Mouse (Mus musculus) layer of hippocampus, adult 9-10 months (tissue): Measurements from ENCODE around the gene Cd7.
A peak's percentile ranks its signal among the peaks of the same experiment; 100 is the strongest.

Experiments
- DNase-seq: peaks from one replicate; pipeline ENCODE4 v3.0.0; 2022; ENCODE audit warnings: low spot score

Gene Cd7

GRCm38 (mm10) chr11:120990951-120991526 is 48.2 kb downstream of the Cd7 start, which contains the start of gene Csnk1d:
Gene Csnk1d, minus strand, starts transcription at chr11:120991330.
- DNase-seq, result peak; percentile 97

GRCm38 (mm10) chr11:120990126-120990781 is 49.0 kb downstream of the Cd7 start:
- no peak for DNase-seq

GRCm38 (mm10) chr11:120989523-120989922 is 49.7 kb downstream of the Cd7 start:
- DNase-seq, result no peak

GRCm38 (mm10) chr11:120988410-120988809 is 50.8 kb downstream of the Cd7 start:
- no peak for DNase-seq

DNA sequence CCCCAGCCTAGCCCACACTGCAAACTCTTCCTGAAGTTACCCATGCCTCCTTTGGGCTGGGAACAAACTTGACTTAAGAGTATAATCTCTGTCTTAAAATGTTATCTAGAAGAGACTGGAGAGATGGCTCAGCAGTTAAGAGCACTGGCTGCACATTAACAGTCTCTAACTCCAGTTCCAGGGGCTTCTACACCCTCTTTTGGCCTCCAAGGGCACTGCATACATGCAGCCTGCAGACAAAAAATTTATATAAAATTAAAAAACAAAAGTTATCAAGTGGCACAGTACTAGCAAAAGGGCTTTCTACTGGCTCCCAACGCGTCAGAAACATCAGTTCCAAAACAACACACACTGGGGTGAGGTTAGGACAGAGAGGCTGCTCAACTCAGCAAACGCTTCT is 51.6 kb downstream of the Cd7 start:
- no peak for DNase-seq
